Mouse (Mus musculus): ENCODE measurements around the gene Adss. TPM values are rescaled to one million over a fixed set of nuclear protein-coding genes. Genes with fewer than 3 reads are reported as not detected.
A peak's percentile ranks its signal among the peaks of the same experiment; 100 is the strongest.
"Not testable (repeated sequence)": the region's sequence is repeated elsewhere in the genome, so short reads cannot be mapped to it uniquely, and the experiment has no call there.

Gene Adss
- total RNA-seq (2021), result 54.3 and 64.7 TPM in 2 replicates
- long read RNA-seq, experiment 1, transcript Adss-201 (13 exons, 2,771 nt), result major isoform, 106 of 117 reads
- long read RNA-seq, experiment 1, partial matches to known transcripts, result 2 of 117 reads
- long read RNA-seq, experiment 1, other reads (novel, unspliced or antisense), result 9 of 117 reads
- long read RNA-seq, experiment 2, transcript Adss-201 (13 exons, 2,771 nt), result major isoform, 45 of 49 reads
- long read RNA-seq, experiment 2, partial matches to known transcripts, result 0 of 49 reads
- long read RNA-seq, experiment 2, other reads (novel, unspliced or antisense), result 4 of 49 reads

- DNase-seq, result peak; percentile 100
These were observed at the start of gene Adss for GRCm38 (mm10) chr1:177796193-177796939. TSS of gene Adss (minus strand) at chr1:177796511.

GRCm38 (mm10) chr1:177845812-177846211 is 49.5 kb upstream of the Adss start:
- not testable (repeated sequence) for DNase-seq

- not testable (repeated sequence) for DNase-seq
These were observed 31.5 kb upstream of the Adss start for GRCm38 (mm10) chr1:177827776-177828175.

- peak; percentile 48 for DNase-seq
These were observed 10.5 kb upstream of the Adss start for GRCm38 (mm10) chr1:177806772-177807171.

DNA sequence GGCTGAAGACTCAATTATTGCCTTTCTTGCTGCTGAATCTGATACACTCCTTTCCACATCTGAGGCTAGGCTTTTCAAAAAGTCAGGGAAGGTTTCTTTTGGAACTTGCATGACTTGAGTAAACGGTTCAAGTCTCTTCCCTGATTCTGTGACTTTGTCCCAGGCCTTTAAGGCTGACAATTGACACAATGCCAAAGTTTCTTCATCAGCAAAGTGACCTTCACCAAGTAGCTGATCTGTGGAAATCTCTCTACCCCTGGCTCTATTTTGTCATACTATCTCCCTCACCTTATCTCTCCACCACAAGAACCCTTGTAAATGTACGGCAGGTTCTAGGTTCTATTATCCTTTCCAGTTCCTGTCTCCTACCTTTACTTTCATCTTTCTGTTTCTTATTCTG is 7.2 kb upstream of the Adss start:
- DNase-seq, result peak; percentile 22

- DNase-seq, result no peak
These were observed 942 bp upstream of the Adss start for GRCm38 (mm10) chr1:177797151-177797755.

DNA sequence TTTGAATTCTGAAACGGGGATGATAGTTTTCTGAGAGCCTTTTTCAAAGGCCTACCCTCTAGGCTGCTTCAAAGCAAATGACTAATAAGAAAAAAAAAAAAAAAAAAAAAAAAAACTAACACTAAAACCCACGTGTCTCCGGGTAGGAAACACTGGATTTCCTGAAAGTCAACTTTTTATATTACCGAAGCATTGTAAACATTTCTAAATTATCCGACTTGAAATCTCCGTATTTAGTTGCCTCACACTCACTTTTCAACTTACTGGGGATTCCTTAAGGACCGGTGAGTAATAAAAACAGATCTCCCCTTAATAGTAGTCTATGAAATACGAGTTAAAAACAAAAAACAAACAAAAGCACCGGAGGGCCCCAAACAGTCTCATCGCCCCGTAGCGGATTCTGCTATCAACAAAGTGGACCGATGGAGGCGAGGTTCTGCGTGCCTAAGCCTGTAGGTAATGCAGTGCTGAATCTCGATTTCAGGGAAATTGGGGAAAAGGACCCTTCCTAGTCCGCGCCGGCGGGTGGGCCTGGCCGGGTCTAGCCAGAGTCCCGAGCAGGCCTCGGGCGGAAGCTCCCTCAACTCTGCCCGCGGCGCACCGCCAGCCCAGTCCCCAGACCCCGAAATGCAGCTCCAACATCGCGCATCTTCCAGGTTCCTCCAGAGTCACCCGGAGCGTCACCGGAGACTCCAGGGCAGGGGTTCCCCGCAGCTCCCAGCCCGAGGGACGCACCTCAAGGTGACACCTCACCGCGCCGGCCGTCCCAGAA is 704 bp downstream of the Adss start:
- no peak for DNase-seq

DNA sequence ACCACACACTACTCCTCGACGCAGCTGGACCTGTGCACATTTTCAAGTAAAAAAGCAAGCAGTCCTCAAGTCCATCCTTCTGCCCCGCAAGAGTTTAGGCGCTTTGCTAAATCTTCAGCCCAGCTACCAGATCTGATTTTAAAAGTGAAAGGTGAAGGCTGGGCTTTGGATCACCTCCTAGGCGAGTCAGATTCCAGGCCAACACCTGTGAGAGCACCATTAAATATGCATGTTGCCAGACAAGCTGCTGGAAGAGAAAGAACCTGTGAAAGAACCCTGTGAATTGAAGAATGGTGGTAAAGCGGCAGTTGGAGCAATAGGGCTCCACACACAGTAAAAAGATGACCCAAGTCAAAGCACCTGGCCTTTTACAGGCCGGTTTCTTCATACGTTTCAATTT is 1.4 kb downstream of the Adss start:
- DNase-seq, result peak; percentile 6

DNA sequence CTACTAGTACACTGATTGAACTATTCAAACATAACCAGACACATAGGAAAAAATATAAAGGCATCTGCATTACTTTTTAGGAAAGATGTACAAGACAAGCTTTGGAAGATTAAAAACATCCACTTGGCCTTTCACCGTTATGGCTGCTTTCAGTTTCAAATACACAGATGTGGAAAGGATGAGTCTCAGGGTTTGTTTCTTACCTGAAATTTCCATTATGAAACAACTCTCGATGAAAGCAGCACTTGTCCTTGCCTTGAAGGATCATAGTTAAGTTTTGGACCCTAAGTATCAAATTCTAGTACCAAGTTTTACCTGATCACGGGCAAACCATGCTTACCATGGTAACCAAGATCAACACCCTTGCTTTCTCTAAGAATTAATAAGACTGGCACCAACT is 3.5 kb downstream of the Adss start:
- DNase-seq, result no peak

DNA sequence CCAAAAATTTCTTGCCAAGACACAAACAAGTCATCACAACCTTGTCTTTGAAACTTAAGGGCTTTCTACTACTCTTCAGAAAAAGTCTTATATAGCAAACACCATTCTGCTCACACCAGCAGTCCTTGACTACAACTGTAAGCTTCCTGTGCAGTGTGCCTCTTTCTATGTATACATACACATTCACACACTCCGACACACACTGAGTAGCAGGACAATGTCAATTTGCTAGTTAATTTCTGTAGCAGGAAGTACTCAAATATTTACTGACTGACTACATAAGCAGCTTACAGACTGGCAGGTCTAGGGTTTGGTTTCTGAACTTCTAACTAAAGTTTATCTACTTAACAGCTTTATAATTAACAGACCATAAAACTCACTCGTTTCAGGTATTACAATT is 18.9 kb downstream of the Adss start:
- DNase-seq, result no peak

DNA sequence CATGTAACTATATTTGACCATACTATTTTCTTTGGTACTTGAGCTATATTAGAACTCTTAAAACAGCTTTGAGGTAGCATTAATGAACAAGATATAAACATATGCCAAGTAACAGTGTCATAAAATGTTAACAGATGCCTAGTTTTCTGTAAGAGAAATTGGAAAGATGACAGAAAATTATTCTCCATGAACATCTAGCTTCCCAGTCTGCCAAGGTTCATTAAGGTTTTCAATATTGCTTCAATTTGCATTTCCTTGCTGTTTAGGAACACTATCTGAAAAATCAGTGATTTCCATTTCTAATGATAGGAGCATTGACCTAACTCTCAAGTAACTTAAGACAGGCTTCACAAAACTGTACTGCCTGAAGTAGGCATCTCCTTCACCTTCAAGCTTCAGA is 27.4 kb downstream of the Adss start:
- DNase-seq, result no peak

DNA sequence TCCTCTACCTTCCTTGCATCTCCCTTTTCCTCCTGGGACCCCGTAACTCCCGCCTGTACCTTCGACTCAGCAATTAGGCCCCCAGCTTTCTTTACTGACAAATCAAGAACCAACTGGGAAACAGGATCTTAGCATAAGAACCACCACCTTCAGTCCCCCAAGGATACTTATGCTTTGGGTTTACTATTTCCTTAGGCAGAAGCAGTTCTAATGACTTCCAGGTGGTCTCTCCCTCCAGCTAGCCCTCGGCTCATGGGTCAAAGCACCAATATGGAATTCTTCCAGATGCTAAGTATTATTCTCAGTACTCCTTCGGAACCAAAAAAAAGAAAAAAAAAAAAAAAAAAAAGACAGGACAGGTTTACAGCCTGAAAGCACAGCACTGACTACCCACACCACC is 39.1 kb downstream of the Adss start:
- DNase-seq, result no peak

GRCm38 (mm10) chr1:177753496-177753895 is 42.8 kb downstream of the Adss start:
- DNase-seq, result no peak

DNA sequence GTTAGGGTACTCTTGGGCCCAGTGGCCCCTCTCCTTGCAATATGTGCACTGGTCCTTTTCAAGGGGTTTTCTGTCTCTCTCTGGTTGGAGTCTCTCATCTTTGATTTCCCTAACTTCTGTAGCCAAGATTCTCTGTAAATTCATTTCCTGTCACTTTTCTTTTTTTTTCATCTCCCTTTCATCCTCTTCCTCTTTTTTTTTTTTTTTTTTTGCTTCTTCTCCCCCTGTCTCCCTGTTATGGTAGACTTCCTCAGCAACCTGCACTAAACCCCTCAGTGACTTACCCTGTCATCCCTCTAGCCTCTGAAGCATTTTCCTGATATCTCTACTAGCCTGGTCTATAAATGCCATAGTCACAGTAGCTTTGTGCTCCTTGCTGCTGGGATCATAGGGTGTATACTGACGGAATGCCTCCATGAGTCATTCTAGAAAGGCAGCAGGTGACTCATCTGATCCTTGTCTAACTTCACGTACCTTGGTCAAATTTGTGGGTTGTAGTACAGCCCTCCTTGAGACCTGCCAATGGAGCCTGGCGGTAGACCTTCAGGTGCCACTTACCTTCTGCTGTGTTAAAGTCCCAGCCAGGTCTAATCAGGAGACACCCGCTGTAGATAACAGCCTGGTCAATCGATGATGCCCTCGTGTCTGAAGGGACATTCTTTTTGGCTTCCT is 48.3 kb downstream of the Adss start:
- DNase-seq, result no peak

GRCm38 (mm10) chr1:177744521-177745325 is 51.6 kb downstream of the Adss start:
- DNase-seq, result no peak

GRCm38 (mm10) chr1:177742119-177742518 is 54.2 kb downstream of the Adss start:
- DNase-seq, result no peak

DNA sequence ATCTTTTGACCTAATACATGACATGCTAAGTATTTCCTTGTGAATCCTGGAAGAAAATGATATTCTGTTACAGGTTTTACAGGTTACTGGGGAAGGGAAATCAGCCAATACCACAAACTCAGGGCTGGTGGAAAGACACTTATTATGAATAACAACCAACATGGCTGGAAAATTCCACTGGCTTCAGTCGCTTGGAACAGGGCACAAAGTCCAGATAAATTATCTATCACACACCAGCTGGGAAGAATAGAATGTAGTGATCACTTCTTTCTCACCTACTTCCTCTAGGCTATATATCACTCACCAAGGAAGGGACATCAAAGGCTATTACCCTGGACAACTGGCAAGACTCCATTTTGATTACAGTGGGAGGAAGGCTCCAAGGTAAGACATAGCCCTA is 55.6 kb downstream of the Adss start:
- DNase-seq, result no peak

- no peak for DNase-seq
These were observed 58.7 kb downstream of the Adss start for GRCm38 (mm10) chr1:177737505-177738105.

- no peak for DNase-seq
These were observed 64.3 kb downstream of the Adss start for GRCm38 (mm10) chr1:177731973-177732372.

All from adrenal gland, postnatal 14 days (tissue).